Mouse (Mus musculus) layer of hippocampus, adult 9-11 months (tissue): ENCODE measurements at regions not wholly inside any gene's neighbourhood (a gene's known extent, or its start where the extent isn't known, plus 50 kb on each side); places are given as distances from the start of the nearest gene placed in this dataset.
"Not testable (repeated sequence)": the region's sequence is repeated elsewhere in the genome, so short reads cannot be mapped to it uniquely, and the experiment has no call there.

Experiments used
- DNase-seq: peaks from one replicate; pipeline ENCODE4 v3.0.0; 2022

GRCm38 (mm10) chr14:71609698-71610301 lies 881.8 kb downstream of the Gm9195 start:
- no peak for DNase-seq

GRCm38 (mm10) chr14:71603710-71604109 lies 887.9 kb downstream of the Gm9195 start:
- no peak for DNase-seq

- no peak for DNase-seq
These were observed 893.8 kb downstream of the Gm9195 start for GRCm38 (mm10) chr14:71597859-71598258.

GRCm38 (mm10) chr14:71588694-71589240 lies 902.9 kb downstream of the Gm9195 start:
- DNase-seq = no peak

GRCm38 (mm10) chr14:71588006-71588405 lies 903.6 kb downstream of the Gm9195 start:
- DNase-seq = no peak

- DNase-seq = no peak
These were observed 926.8 kb downstream of the Gm9195 start for GRCm38 (mm10) chr14:71564816-71565215.

- DNase-seq = peak; percentile 64
These were observed 929.7 kb downstream of the Gm9195 start for GRCm38 (mm10) chr14:71561906-71562305.

GRCm38 (mm10) chr14:71554324-71554723 lies 937.3 kb downstream of the Gm9195 start:
- DNase-seq = not testable (repeated sequence)

GRCm38 (mm10) chr14:71543580-71543979 lies 943.9 kb upstream of the Fam160b2 start:
- no peak for DNase-seq

- no peak for DNase-seq
These were observed 932.5 kb upstream of the Fam160b2 start for GRCm38 (mm10) chr14:71532074-71532659.

- no peak for DNase-seq
These were observed 931.7 kb upstream of the Fam160b2 start for GRCm38 (mm10) chr14:71531298-71531697.

GRCm38 (mm10) chr14:71530421-71530820 lies 930.8 kb upstream of the Fam160b2 start:
- peak; percentile 14 for DNase-seq

- no peak for DNase-seq
These were observed 918.9 kb upstream of the Fam160b2 start for GRCm38 (mm10) chr14:71518541-71518940.

GRCm38 (mm10) chr14:71500851-71501250 lies 901.2 kb upstream of the Fam160b2 start:
- DNase-seq = no peak

GRCm38 (mm10) chr14:71491201-71491600 lies 891.6 kb upstream of the Fam160b2 start:
- peak; percentile 6 for DNase-seq

GRCm38 (mm10) chr14:71486176-71486970 lies 886.7 kb upstream of the Fam160b2 start:
- DNase-seq = no peak

- no peak for DNase-seq
These were observed 876.0 kb upstream of the Fam160b2 start for GRCm38 (mm10) chr14:71475656-71476055.

- DNase-seq = no peak
These were observed 874.3 kb upstream of the Fam160b2 start for GRCm38 (mm10) chr14:71473907-71474306.

GRCm38 (mm10) chr14:71432364-71432763 lies 832.7 kb upstream of the Fam160b2 start:
- DNase-seq = no peak
